Mouse (Mus musculus) adrenal gland, postnatal 10 days (tissue): ENCODE measurements around the gene Src. TPM values are rescaled to one million over a fixed set of nuclear protein-coding genes. Genes with fewer than 3 reads are reported as not detected.
A peak's percentile ranks its signal among the peaks of the same experiment; 100 is the strongest.

ENCODE experiments used
- DNase-seq: peaks from one replicate; pipeline ENCODE4 v3.0.0; 2021; ENCODE audit warnings: mixed read lengths
- total RNA-seq, 2 experiments: library from RNA; stranded (reverse); gene quantifications; 2 replicates each; pipeline ENCODE4 v1.2.3; 2021

The Src gene
- total RNA-seq, 2 experiments from 2014 or later: 18.9 to 21.8 TPM

DNA sequence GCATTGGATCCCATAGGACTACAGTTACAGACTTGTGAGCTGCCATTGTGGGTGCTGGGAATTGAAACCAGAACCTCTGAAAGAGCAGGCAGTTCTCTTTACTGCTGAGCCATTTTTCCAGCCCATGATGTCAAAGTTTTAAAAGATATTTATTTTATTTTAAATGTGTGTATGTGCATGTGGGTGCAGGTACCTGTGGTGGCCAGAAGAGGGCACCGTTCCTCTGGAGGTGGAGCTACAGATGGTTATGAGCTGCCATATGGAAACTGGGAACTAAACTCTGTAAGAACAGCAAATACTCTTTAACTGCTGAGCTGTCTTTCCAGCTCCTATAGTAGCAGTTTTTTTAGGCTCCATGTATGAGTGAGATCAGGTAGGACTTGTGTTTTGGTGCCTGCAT is 23.1 kb downstream of the Src start:
- DNase-seq: no peak

DNA sequence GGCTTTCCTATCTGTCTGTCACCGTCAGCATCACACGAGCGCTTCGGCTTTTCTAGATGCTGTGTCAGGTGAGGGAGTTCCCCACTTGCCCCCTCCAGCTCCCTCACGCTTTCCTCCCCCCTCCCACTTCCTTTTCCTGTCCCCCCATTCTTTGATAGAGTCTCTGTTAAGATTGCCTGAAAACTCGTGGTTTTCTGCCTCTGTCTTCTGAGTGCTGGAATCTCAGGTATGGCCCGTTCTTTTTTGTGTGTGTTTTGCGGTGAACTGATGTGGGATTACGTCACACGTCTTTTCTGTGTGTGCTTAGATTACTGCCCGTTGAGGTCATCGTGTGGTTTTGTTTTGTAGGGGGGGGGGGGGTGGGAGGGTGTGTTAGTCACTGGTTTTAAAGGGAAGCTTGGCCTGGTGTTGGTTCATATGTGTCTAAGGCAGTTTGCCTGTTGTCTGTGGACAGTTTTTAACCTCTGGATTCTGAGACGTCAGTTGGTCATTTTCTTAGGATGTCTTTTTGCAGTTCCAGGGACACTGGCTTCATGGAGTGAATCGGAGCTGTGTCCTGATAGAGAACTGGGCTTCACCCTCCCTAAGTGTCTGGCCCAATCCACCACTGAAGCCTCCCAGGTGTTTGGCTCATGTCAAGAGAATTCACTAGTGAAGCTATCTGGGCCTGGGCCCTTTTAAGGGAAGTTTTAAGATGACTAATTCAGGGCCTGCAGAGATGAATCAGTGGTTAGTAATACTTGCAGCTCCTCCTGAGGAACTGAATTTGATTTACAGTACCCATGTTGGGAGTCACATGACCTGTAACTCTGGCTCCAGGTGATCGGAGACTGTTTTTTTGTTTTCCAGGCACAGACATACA is 29.3 kb downstream of the Src start:
- no peak for DNase-seq

DNA sequence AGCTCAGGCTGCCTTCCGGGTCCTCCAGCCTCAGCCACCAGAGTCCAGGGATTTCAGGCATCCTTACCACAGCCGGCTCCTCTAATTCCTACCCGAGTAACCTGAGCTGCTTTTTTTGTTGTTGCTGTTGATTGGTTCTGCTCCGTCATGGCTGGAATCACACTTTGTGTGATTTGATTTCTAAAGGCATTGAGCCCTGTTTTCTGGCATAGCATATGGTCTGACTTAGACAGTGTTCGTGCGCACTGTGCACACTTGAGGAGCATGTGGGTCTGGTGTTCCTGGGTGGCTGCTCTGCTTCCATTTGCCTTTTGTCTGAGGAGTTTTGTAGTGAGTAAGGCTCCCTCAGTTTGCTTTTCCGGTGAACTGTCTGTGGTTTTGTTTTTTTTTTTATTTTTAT is 30.1 kb downstream of the Src start:
- DNase-seq: no peak

DNA sequence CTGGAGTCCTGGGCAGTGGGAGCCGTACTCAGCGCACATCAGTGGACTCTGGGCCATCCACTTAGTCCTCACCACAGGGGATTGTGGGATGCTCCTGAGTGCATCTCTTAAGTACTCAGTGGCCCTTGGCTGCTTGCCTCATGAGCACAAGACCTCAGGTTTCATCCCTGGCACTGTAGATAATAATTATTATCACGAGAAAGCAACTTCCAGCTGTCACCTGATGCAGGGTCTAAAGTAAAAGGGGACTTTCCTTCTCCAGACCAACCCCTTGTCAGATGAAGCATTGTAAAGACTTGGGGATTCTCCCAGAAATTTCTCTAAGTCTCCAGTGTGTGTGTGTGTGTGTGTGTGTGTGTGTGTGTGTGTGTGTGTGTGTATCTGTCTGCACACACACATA is 32.7 kb downstream of the Src start:
- no peak for DNase-seq

GRCm38 (mm10) chr2:157451372-157452040 is 33.3 kb downstream of the Src start:
- no peak for DNase-seq

DNA sequence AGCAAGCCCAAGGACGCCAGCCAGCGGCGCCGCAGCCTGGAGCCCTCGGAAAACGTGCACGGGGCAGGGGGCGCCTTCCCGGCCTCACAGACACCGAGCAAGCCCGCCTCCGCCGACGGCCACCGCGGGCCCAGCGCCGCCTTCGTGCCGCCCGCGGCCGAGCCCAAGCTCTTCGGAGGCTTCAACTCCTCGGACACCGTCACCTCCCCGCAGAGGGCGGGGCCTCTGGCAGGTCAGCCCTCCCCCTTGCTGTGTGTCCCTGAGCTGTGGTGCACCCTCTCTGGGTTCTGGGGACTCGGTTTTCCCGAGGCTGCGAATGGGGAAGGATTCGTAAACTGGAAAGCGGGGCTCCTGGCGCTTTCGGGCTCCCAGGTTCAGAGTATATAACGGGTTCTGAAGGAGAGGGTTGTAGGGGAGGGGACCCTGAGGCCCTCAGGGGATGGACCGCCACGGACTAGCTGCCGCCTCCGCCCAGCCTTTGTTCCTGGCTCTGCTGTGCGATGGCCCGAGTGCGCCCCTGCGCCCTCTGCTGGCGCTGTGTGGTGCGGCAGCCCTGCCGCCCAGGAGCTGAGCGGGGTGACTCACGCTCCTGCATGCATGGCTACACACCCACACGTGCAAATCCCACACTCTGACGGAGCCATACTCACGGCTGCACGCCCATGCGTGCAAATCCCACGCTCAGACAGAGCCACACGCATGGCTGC is 39.0 kb downstream of the Src start:
- peak; percentile 96 for DNase-seq

DNA sequence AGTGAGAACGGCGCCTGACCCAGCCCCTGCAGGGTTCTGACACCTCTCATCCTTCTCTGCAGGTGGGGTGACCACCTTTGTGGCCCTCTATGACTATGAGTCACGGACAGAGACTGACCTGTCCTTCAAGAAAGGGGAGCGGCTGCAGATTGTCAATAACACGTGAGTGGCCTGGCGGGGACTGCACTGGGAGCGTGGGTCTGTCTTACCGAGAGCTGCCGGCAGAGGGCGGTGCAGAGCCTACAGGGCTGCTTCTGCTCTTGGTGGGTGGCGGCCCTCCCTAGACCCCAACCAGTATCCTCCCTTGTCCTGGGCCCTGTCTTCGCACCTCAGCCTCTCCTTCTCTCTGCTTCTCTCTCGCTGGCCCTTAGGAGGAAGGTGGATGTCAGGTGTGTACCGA is 40.2 kb downstream of the Src start:
- DNase-seq: peak; percentile 88

DNA sequence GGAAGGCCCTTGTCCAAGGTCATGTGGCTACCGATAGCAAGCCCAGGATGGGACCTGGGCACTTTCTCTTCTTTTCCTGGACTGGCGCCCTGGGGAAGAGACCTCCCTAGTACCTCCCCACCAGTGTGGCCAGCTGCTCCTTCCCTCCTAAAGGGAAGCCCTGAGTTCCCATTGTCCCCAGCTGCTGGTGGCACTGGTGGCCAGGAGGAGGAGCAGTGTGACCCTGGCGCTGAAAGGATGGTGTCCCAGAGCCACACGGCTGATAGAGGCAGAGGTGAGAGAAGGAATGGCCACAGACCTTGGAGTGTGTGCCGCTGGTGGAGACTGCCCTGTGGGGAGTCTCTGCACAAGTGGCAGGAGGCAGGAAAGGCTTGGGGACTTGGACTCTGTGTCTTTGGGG is 41.5 kb downstream of the Src start:
- DNase-seq: no peak

DNA sequence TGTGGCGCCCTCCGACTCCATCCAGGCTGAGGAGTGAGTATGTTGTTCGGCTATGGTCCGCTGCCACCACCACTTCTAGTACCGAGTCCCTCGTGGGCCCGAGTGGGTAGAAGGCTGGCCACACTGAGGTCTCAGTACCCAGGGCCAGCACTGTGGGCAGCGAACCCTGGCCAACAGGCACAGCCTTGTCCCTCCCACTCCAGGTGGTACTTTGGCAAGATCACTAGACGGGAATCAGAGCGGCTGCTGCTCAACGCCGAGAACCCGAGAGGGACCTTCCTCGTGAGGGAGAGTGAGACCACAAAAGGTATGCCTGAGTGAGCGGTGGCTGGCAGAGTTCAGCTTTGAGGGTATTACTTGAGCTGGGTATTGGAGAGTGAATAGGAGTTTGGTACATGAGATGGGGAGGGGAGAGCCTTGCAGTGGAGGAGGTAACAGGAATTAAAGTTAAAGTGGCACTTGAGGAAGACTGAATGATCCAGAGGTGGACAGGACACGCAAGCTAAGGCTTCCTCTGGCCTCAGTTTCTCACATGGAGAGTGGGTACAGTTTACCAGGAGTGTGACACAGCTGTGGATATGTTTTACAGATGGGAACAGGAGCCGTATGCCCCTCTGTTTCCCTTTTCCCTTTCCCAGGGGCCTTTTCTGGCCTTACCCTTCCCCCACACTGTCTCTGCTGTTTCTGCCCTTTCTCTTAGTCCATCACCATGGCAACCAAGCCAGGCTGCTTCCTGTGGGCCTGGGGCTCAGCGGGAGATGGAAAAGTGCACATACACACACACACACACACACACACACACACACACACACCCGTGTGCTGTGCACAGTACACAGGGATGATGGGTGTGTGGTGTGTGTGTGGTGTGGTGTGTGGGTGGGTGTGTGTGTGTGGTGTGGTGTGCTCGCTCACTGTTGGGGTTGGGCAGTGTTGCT is 44.8 kb downstream of the Src start:
- DNase-seq: no peak

DNA sequence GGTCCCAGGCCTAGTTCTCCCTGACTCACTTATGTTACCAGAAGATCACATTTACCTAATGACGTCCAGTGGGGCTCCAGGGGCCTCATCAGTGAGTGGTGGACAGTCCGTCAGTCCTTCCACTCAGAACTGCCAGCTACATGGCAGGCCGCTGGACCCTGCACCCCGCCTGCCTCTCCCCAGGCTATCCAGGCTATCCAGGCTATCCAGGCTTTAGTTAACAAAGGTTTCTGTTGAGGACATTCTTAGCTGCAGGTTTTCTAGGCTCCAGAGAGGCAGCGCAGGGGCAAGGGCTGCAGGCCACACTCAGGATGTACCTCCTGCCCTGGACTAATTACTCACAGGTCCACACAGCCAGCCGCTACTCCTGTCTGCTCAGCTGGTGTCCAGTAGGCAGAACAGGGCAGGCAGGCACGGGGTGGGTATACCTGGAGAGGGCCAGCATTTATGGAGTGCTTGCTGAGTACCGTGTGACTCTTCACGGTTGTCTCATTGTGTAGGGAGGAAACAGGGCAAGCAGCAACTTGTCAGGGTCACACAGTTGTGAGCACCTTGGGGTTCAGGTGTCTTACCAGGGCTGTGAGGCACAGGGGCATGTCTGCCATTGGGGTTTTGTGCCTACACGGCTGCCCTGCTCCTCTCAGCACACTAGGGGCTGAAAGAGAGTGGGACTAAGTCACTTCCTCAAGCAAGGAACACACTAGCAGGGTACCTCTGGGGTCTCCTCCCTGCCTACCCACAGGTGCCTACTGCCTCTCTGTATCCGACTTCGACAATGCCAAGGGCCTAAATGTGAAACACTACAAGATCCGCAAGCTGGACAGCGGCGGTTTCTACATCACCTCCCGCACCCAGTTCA is 45.9 kb downstream of the Src start:
- DNase-seq: no peak

DNA sequence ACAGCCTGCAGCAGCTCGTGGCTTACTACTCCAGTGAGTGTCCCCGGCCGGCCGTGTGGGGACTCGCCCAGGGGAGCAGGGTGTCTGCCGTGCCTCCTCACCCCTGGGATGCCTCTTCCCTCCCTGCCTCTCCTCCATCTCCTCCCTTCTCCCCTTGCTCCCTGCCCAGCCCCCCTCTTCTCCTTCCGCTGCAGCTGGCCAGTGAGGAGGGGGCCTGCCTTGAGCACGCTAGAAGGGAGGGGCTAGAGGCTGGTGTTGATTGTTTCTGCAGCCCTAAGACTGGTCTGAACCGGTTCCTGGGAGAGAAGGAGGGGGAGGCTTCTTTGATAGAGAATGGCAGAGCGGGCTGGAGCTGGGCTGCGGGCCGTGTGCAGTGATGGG is 46.5 kb downstream of the Src start:
- DNase-seq: no peak

- no peak for DNase-seq
These were observed 48.6 kb downstream of the Src start for GRCm38 (mm10) chr2:157466836-157467235.

DNA sequence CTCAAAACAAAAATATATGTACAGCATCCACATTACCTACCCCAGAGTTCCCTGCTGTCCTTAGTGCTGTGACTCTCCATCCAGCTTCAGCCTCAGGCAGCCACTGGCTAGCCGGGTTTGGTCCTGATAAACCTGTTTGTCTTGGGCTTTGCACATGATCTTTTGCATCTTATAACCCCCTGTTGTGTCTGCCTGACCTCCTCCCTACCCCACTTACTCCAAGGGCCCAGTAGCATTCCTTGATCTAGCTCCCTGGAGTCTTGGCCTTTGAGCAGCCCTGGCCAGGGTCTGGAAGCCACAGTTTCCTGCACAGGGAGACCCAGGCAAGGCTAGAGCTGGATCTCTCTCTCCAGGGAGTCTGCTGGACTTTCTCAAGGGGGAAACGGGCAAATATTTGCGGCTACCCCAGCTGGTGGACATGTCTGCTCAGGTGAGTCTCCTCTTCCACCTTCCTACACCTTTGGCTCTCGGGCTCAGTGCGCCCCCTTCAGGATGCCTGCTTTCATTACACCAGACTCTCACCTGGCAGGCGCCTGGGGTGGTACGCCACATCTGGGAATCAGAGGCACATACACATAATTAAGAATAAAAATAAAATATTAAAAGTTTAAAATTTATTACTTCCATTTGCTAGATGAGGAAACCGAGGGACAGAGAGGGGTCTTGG is 50.0 kb downstream of the Src start:
- DNase-seq: no peak

GRCm38 (mm10) chr2:157471292-157471691 is 53.0 kb downstream of the Src start:
- DNase-seq: peak; percentile 70

DNA sequence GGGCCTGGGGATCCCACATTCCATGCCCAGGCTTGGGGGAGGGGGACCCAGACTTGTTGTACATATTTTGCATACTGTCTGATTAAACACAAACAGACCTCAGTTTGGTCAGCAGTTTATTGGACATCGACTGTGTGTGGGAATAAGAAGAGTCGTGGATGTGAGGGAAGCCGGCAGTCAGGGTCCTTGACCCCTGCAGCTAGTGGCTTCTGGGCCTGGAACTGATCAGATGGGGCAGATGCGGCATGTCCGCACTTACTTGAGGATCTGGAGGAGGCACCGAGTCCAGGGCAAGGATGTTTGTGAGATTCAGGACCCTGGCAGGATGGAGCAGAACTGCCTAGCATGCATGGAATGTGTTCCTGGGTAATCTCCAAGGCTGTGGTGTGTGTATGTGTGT is 53.5 kb downstream of the Src start:
- DNase-seq: no peak

GRCm38 (mm10) chr2:157472469-157472868 is 54.2 kb downstream of the Src start:
- DNase-seq: no peak

- no peak for DNase-seq
These were observed 56.1 kb downstream of the Src start for GRCm38 (mm10) chr2:157474269-157474729.

DNA sequence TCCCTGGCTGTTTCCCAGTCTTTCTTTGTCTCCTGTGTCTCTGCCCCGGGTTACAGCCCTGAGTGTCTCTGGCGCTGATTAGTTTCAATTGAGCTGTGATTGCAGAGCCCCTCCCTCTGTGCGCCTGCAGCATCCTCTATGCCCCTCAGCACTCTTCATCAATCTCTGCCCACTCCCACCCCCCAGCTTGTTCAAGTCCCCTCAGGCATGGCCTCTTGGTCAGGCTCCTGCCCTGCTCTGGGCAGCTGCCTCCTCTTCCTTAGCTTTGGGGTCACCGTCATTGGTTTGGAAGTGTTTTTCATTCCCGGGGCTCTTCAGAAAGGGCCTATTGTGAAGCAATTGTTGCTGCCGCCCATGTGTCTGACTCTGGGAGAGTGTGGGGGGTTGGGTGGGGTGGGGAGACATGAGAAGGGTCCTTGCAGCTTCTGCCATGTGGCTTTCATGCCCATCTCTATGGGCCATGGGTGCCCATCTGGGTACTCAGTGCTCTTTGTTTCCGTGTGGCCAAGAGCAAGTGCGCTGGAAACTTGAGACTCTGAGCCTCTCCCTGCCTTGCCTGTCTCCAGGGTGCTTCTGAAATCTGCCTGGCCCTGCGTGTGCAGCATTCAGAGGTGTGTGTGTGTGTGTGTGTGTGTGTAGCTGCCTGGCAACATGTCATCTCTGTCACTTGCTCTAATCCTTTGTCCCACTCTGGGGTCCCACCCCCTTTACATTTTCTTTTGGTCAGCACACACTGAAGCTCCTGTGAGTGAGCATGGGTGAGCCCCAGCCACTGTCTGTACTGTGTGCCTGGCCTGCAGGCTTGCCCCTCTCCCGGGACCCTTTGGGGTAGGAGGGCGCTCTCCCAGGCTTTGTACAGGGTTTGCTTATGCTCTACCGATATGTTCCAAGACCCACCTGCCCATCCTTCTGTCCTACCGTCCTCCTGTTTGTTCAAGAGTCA is 57.5 kb downstream of the Src start:
- no peak for DNase-seq

DNA sequence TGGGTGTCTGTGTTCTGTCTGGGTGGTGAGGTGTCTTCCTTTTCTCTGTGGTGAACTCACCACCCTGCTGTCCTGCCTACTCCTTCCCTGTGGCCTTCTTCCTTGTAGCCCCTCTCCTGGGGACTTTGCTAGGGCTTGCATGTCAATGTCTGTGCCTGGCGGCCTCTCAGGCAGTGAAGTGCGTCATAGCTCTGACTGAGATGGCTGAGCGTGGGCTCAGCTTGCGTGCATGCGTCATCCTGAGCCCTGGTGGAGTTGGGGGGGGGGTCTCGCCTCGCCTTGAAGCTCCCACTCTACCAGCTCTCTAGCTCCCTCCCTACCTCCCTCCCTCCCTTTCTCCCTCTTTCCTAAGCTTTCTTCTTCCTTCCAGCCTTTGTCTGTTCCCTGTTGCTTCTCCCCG is 60.4 kb downstream of the Src start:
- DNase-seq: no peak
